Mouse (Mus musculus) testis, adult 10 weeks (tissue): ENCODE results near the gene Trub2. TPM values are rescaled to one million over a fixed set of nuclear protein-coding genes. Genes with fewer than 3 reads are reported as not detected.

ENCODE experiments used
- polyA plus RNA-seq: library from polyadenylated mRNA; stranded (reverse); fragments of 350-450 nt; fragmentation: Illumina TruSeq; extraction: RNeasy Lipid Tissue Mini Kit (QIAGEN cat#74804); gene quantifications from one replicate; pipeline ENCODE4 v1.2.3, GENCODE M21; 2014; ENCODE audit warnings: low read depth, low replicate concordance

Gene Trub2
- 5.0 TPM for polyA plus RNA-seq

GRCm38 (mm10) chr2:29787937-29788681 lies at the start of gene Trub2:
Trub2 (minus strand) TSS chr2:29788502.

GRCm38 (mm10) chr2:29820025-29820817 lies 31.9 kb upstream of the Trub2 start, which contains the start of gene Urm1:
Urm1 (plus strand) TSS chr2:29820075.

GRCm38 (mm10) chr2:29802075-29802826 lies 13.9 kb upstream of the Trub2 start, which contains the start of gene Slc27a4:
Slc27a4 (plus strand) TSS chr2:29802634.

GRCm38 (mm10) chr2:29787104-29787917 lies 991 bp downstream of the Trub2 start, which contains the start of gene Coq4:
Coq4 (plus strand) TSS chr2:29787493.

GRCm38 (mm10) chr2:29751497-29751896 lies 36.8 kb downstream of the Trub2 start, which contains the start of gene Gm13420:
Gm13420 (minus strand) TSS chr2:29751685.

Other genes starting within 250 kb of the Trub2 start
- 7.5 TPM for gene Rapgef1, start 168.8 kb downstream of the Trub2 start, polyA plus RNA-seq
- not detected for gene Gm13420, start 36.8 kb downstream of the Trub2 start, polyA plus RNA-seq
- gene Gm13547, start 29.2 kb downstream of the Trub2 start, polyA plus RNA-seq, result 10.7 TPM
- gene Coq4, start 1.0 kb downstream of the Trub2 start, polyA plus RNA-seq, result 18.5 TPM
- gene Slc27a4, start 14.1 kb upstream of the Trub2 start, polyA plus RNA-seq, result 0.36 TPM
- gene Urm1, start 31.6 kb upstream of the Trub2 start, polyA plus RNA-seq, result 5.2 TPM
- 1.3 TPM for gene Cercam, start 80.7 kb upstream of the Trub2 start, polyA plus RNA-seq
- 961 TPM for gene Odf2, start 100.7 kb upstream of the Trub2 start, polyA plus RNA-seq
- gene Gle1, start 146.9 kb upstream of the Trub2 start, polyA plus RNA-seq, result 22.6 TPM
- 52.6 TPM for gene Sptan1, start 177.1 kb upstream of the Trub2 start, polyA plus RNA-seq